Mouse (Mus musculus): Measurements from ENCODE around the gene Rbmxl1.

Gene Rbmxl1

GRCm38 (mm10) chr8:78537795-78538194 is 29.1 kb upstream of the Rbmxl1 start:
- Histone ChIP-seq H3K4me1 (replicated peaks; ENCODE audit: low read depth, low read length) (peaks cover 79% of the 10 kb centered on the region), H3K9me3 (ENCODE audit: low read length) (no peaks in the 10 kb centered on the region), H3K36me3 (ENCODE audit: insufficient read depth, low read length) (peaks cover 50% of the 10 kb centered on the region), H3K4me3 (replicated peaks; ENCODE audit: low read length) (peak overlapping the region; percentile 30), H3K27me3 (ENCODE audit: insufficient read depth, low read length) (no peaks in the 10 kb centered on the region)
- TF ChIP-seq CTCF (conservative IDR thresholded peaks at IDR 0.05; ENCODE audit: low read length), result no peak
- TF ChIP-seq NANOG (IDR thresholded peaks at IDR 0.05; ENCODE audit: borderline replicate concordance, low read length), result peak; percentile 36; the same call in 1 of the 2 replicates

- peaks cover 78% of the 10 kb centered on the region for H3K4me1 ChIP-seq (replicated peaks; ENCODE audit: low read depth, low read length)
- H3K27me3 ChIP-seq (ENCODE audit: insufficient read depth, low read length), result no peaks in the 10 kb centered on the region
- peak overlapping the region; percentile 30 for H3K4me3 ChIP-seq (replicated peaks; ENCODE audit: low read length)
- peaks cover 51% of the 10 kb centered on the region for H3K36me3 ChIP-seq (ENCODE audit: insufficient read depth, low read length)
- no peak for TF ChIP-seq CTCF (conservative IDR thresholded peaks at IDR 0.05; ENCODE audit: low read length)
- TF ChIP-seq NANOG (IDR thresholded peaks at IDR 0.05; ENCODE audit: borderline replicate concordance, low read length), result no peak
- no peak for TF ChIP-seq POU5F1 (IDR thresholded peaks at IDR 0.05; ENCODE audit: borderline replicate concordance, low read length)
- no peaks in the 10 kb centered on the region for H3K9me3 ChIP-seq (ENCODE audit: low read length)
These were observed 28.0 kb upstream of the Rbmxl1 start for GRCm38 (mm10) chr8:78536716-78537115.

- Histone ChIP-seq H3K4me1 (replicated peaks; ENCODE audit: low read depth, low read length) (peaks cover 72% of the 10 kb centered on the region), H3K4me3 (replicated peaks; ENCODE audit: low read length) (no peak overlapping the region), H3K27me3 (ENCODE audit: insufficient read depth, low read length) (no peaks in the 10 kb centered on the region), H3K9me3 (ENCODE audit: low read length) (no peaks in the 10 kb centered on the region), H3K36me3 (ENCODE audit: insufficient read depth, low read length) (peaks cover 54% of the 10 kb centered on the region)
- TF ChIP-seq NANOG (IDR thresholded peaks at IDR 0.05; ENCODE audit: borderline replicate concordance, low read length) (no peak), POU5F1 (IDR thresholded peaks at IDR 0.05; ENCODE audit: borderline replicate concordance, low read length) (no peak), CTCF (conservative IDR thresholded peaks at IDR 0.05; ENCODE audit: low read length) (no peak)
These were observed 25.3 kb upstream of the Rbmxl1 start for GRCm38 (mm10) chr8:78533981-78534380.

- no peak for TF ChIP-seq NANOG (IDR thresholded peaks at IDR 0.05; ENCODE audit: borderline replicate concordance, low read length)
- no peak for TF ChIP-seq CTCF (conservative IDR thresholded peaks at IDR 0.05; ENCODE audit: low read length)
- no peak for TF ChIP-seq POU5F1 (IDR thresholded peaks at IDR 0.05; ENCODE audit: borderline replicate concordance, low read length)
- Histone ChIP-seq H3K4me1 (replicated peaks; ENCODE audit: low read depth, low read length) (peaks cover 85% of the 10 kb centered on the region), H3K9me3 (ENCODE audit: low read length) (0 out of 2 replicates have a peak, but pooled peaks cover 7% of the 10 kb centered on the region), H3K27me3 (ENCODE audit: insufficient read depth, low read length) (no peaks in the 10 kb centered on the region), H3K36me3 (ENCODE audit: insufficient read depth, low read length) (peaks cover 44% of the 10 kb centered on the region), H3K4me3 (replicated peaks; ENCODE audit: low read length) (peak overlapping the region; percentile 7)
These were observed 6.4 kb upstream of the Rbmxl1 start for GRCm38 (mm10) chr8:78515132-78515531.

GRCm38 (mm10) chr8:78514706-78515105 is 6.0 kb upstream of the Rbmxl1 start:
- Histone ChIP-seq H3K27me3 (ENCODE audit: insufficient read depth, low read length) (no peaks in the 10 kb centered on the region), H3K36me3 (ENCODE audit: insufficient read depth, low read length) (peaks cover 40% of the 10 kb centered on the region), H3K9me3 (ENCODE audit: low read length) (0 out of 2 replicates have a peak, but pooled peaks cover 7% of the 10 kb centered on the region), H3K4me3 (replicated peaks; ENCODE audit: low read length) (peak overlapping the region; percentile 7; the same call in 1 of the 2 replicates), H3K4me1 (replicated peaks; ENCODE audit: low read depth, low read length) (peaks cover 82% of the 10 kb centered on the region)
- TF ChIP-seq NANOG (IDR thresholded peaks at IDR 0.05; ENCODE audit: borderline replicate concordance, low read length) (no peak), CTCF (conservative IDR thresholded peaks at IDR 0.05; ENCODE audit: low read length) (no peak), POU5F1 (IDR thresholded peaks at IDR 0.05; ENCODE audit: borderline replicate concordance, low read length) (no peak; the same call in 1 of the 2 replicates)

GRCm38 (mm10) chr8:78513106-78513505 is 4.4 kb upstream of the Rbmxl1 start:
- H3K4me3 ChIP-seq (replicated peaks; ENCODE audit: low read length), result peak overlapping the region; percentile 62
- peak; percentile 22; the same call in 1 of the 2 replicates for TF ChIP-seq POU5F1 (IDR thresholded peaks at IDR 0.05; ENCODE audit: borderline replicate concordance, low read length)
- no peak for TF ChIP-seq NANOG (IDR thresholded peaks at IDR 0.05; ENCODE audit: borderline replicate concordance, low read length)

GRCm38 (mm10) chr8:78510926-78511325 is 2.2 kb upstream of the Rbmxl1 start:
- Histone ChIP-seq H3K4me3 (replicated peaks; ENCODE audit: low read length) (peak overlapping the region; percentile 98), H3K27me3 (ENCODE audit: insufficient read depth, low read length) (no peaks in the 10 kb centered on the region), H3K36me3 (ENCODE audit: insufficient read depth, low read length) (peaks cover 19% of the 10 kb centered on the region), H3K9me3 (ENCODE audit: low read length) (0 out of 2 replicates have a peak, but pooled peaks cover 1% of the 10 kb centered on the region), H3K4me1 (replicated peaks; ENCODE audit: low read depth, low read length) (peaks cover 63% of the 10 kb centered on the region)
- TF ChIP-seq NANOG (IDR thresholded peaks at IDR 0.05; ENCODE audit: borderline replicate concordance, low read length), result no peak
- TF ChIP-seq CTCF (conservative IDR thresholded peaks at IDR 0.05; ENCODE audit: low read length), result no peak
- TF ChIP-seq POU5F1 (IDR thresholded peaks at IDR 0.05; ENCODE audit: borderline replicate concordance, low read length), result no peak

More at GRCm38 (mm10) chr8:78513106-78513505, 4.4 kb upstream of the Rbmxl1 start:
- Histone ChIP-seq H3K36me3 (ENCODE audit: insufficient read depth, low read length) (peaks cover 29% of the 10 kb centered on the region), H3K27me3 (ENCODE audit: insufficient read depth, low read length) (no peaks in the 10 kb centered on the region), H3K4me1 (replicated peaks; ENCODE audit: low read depth, low read length) (peaks cover 71% of the 10 kb centered on the region), H3K9me3 (ENCODE audit: low read length) (0 out of 2 replicates have a peak, but pooled peaks cover 7% of the 10 kb centered on the region)

GRCm38 (mm10) chr8:78510094-78510493 is 1.4 kb upstream of the Rbmxl1 start:
- Histone ChIP-seq H3K27me3 (ENCODE audit: insufficient read depth, low read length) (no peaks in the 10 kb centered on the region), H3K9me3 (ENCODE audit: low read length) (no peaks in the 10 kb centered on the region), H3K36me3 (ENCODE audit: insufficient read depth, low read length) (peaks cover 15% of the 10 kb centered on the region), H3K4me3 (replicated peaks; ENCODE audit: low read length) (peak overlapping the region; percentile 98), H3K4me1 (replicated peaks; ENCODE audit: low read depth, low read length) (peaks cover 55% of the 10 kb centered on the region)
- TF ChIP-seq NANOG (IDR thresholded peaks at IDR 0.05; ENCODE audit: borderline replicate concordance, low read length) (no peak), CTCF (conservative IDR thresholded peaks at IDR 0.05; ENCODE audit: low read length) (no peak), POU5F1 (IDR thresholded peaks at IDR 0.05; ENCODE audit: borderline replicate concordance, low read length) (no peak)
